Mouse (Mus musculus): ENCODE data around the gene Gm12248. TPM values are rescaled to one million over a fixed set of nuclear protein-coding genes. Genes with fewer than 3 reads are reported as not detected.

The Gm12248 gene
- polyA plus RNA-seq (2014; fragmentation: Nextera tagmentation; extraction: Ambion mirVana) = not detected in 2 replicates

DNA sequence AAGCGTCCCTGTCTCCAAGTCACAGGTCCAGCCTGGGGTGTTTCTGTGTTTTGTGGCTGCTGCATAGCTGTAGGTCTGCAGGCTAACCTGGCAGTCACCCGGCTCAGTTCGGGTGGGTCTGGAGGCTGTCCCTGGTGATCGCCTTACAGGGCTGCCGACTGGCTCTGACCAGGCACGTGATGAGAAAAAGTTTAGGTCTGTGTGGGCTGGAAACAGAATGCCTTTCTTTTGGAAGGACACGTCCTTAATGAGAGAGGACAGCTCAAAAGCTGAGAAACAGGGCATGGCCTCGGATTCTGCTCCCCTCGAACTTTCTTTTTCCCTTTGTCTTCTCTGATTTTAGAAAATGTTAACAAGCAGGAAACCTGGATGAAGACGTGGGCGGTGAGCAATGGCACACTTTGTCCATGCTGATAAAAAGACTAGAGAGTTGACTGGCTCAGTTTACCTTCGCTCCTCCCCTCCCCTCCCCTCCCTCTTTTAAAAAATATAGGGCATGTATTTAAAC lies at the start of gene Gm12248:
Gene Gm12248 (minus strand): TSS at position 114 of the 508 bp plus-strand sequence.
- Histone ChIP-seq H3K4me3 (ENCODE audit: low read length) (peak within 1 kb of the TSS; percentile 14; the same call in 1 of the 2 replicates), H3K9me3 (ENCODE audit: control insufficient read depth, low read length) (no peaks in the 10 kb centered on the region), H3K4me2 (replicated peaks; ENCODE audit: low read depth, low read length) (peak within 1 kb of the TSS; percentile 32), H3K9ac (ENCODE audit: low read depth, low read length) (peak within 1 kb of the TSS; percentile 23), H3K36me3 (ENCODE audit: control insufficient read depth, insufficient read depth, low read length) (no peaks in the 10 kb centered on the region), H3K27ac (ENCODE audit: low read depth, low read length) (no peak within 1 kb of the TSS), H3K27me3 (ENCODE audit: control insufficient read depth, insufficient read depth, low read length) (0 out of 2 replicates have a peak, but pooled peaks cover 2% of the 10 kb centered on the region), H3K4me1 (ENCODE audit: control insufficient read depth, insufficient read depth, low read length) (peaks cover 14% of the 10 kb centered on the region)
- WGBS = 15% methylated on average over 12 of the region's 12 CpGs
- peak; percentile 74 for ATAC-seq (ENCODE audit: low FRiP score, low TSS enrichment)

DNA sequence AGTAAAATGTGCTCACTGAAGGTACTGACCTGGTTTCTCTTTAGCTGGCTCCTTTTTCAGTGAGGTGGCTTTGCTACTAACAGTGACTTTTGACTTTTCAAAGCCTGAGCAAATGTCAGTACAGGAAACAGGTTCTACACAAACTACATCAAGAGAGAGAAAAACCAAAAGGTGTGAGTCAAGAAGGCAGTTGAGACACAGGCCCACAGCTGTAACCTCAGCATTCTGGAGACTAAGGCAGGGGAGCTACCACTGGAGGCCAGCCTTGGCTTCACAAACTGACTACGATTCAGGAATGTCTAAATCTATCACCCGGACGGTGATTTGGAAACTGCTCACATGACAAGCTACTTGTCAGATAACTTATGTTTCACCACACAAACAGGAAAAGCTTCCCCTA lies 46.5 kb upstream of the Gm12248 start:
- Histone ChIP-seq H3K4me1 (ENCODE audit: control insufficient read depth, insufficient read depth, low read length) (no peaks in the 10 kb centered on the region), H3K4me2 (replicated peaks; ENCODE audit: low read depth, low read length) (no peak overlapping the region), H3K9me3 (ENCODE audit: control insufficient read depth, low read length) (no peaks in the 10 kb centered on the region), H3K9ac (ENCODE audit: low read depth, low read length) (no peak overlapping the region), H3K36me3 (ENCODE audit: control insufficient read depth, insufficient read depth, low read length) (peaks cover 89% of the 10 kb centered on the region), H3K4me3 (ENCODE audit: low read length) (no peak overlapping the region), H3K27ac (ENCODE audit: low read depth, low read length) (no peak overlapping the region), H3K27me3 (ENCODE audit: control insufficient read depth, insufficient read depth, low read length) (no peaks in the 10 kb centered on the region)
- no peak for ATAC-seq (ENCODE audit: low FRiP score, low TSS enrichment)
- 90% methylated on average over 3 of the region's 3 CpGs for WGBS

DNA sequence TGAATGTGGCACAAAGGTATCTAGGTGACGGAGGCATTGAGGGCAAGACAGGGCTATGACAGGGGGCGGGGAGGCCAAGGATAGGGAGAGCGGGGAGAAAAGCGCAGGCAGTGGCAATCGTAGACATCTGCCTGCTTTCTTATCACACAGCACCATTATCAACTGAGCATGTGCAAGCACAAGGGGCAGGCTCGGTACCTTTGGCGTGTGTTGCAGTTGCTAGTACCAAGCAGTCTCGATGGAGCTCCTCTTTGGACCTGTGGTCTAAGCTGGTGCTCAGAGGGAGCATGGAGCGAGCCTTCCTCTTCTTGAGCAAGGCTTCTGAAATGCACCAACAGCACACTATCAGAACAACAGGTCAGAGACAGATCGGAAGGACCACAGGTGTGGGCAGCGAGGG lies 45.9 kb upstream of the Gm12248 start:
- H3K9ac ChIP-seq (ENCODE audit: low read depth, low read length) = no peak overlapping the region
- 96% methylated on average over 11 of the region's 11 CpGs for WGBS
- no peaks in the 10 kb centered on the region for H3K4me1 ChIP-seq (ENCODE audit: control insufficient read depth, insufficient read depth, low read length)
- H3K27ac ChIP-seq (ENCODE audit: low read depth, low read length) = no peak overlapping the region
- H3K4me3 ChIP-seq (ENCODE audit: low read length) = no peak overlapping the region
- ATAC-seq (ENCODE audit: low FRiP score, low TSS enrichment) = no peak
- H3K4me2 ChIP-seq (replicated peaks; ENCODE audit: low read depth, low read length) = no peak overlapping the region
- peaks cover 89% of the 10 kb centered on the region for H3K36me3 ChIP-seq (ENCODE audit: control insufficient read depth, insufficient read depth, low read length)
- no peaks in the 10 kb centered on the region for H3K9me3 ChIP-seq (ENCODE audit: control insufficient read depth, low read length)
- no peaks in the 10 kb centered on the region for H3K27me3 ChIP-seq (ENCODE audit: control insufficient read depth, insufficient read depth, low read length)

DNA sequence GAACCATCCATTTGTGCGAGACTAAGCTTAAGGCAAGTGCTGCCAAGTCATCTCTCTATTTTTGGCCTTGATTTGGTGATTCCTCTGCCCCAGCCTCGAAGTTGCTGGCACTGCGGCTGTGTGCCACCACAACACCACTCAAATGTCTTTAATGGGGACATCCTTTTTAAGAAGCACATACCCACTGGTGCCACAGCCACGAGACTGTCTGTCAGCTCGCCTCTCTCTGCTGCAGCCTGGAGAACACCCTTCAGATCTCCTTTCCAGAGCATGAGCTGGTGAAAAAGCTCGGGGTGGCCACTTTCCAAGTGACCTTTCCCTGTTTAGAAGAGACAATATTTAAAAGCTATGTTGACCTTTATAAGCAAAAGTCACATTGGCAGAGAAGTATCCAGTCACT lies 43.7 kb upstream of the Gm12248 start:
- WGBS = 96% methylated on average over 6 of the region's 6 CpGs
- no peak overlapping the region for H3K9ac ChIP-seq (ENCODE audit: low read depth, low read length)
- H3K9me3 ChIP-seq (ENCODE audit: control insufficient read depth, low read length) = no peaks in the 10 kb centered on the region
- peaks cover 93% of the 10 kb centered on the region for H3K36me3 ChIP-seq (ENCODE audit: control insufficient read depth, insufficient read depth, low read length)
- no peaks in the 10 kb centered on the region for H3K27me3 ChIP-seq (ENCODE audit: control insufficient read depth, insufficient read depth, low read length)
- no peak overlapping the region for H3K27ac ChIP-seq (ENCODE audit: low read depth, low read length)
- H3K4me3 ChIP-seq (ENCODE audit: low read length) = no peak overlapping the region
- H3K4me2 ChIP-seq (replicated peaks; ENCODE audit: low read depth, low read length) = no peak overlapping the region
- ATAC-seq (ENCODE audit: low FRiP score, low TSS enrichment) = no peak
- no peaks in the 10 kb centered on the region for H3K4me1 ChIP-seq (ENCODE audit: control insufficient read depth, insufficient read depth, low read length)

DNA sequence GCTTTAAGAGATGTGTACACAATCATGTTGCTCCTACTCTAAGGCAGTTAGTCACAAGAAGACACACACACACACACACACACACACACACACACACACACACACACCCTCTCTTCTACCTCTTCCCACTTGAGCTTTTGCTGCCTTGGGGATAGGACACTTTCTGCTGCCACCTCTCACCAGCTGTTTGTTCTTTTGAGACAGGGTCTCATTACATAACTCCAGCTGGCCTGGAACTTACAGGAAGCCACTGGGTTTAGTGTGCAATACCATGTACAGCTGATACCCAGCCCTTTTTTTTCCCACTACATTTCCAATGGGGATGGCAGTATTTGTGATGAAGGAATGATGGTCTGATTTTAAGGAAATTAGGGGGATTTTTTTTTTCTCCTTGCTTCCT lies 42.4 kb upstream of the Gm12248 start:
- ATAC-seq (ENCODE audit: low FRiP score, low TSS enrichment) = no peak
- H3K9ac ChIP-seq (ENCODE audit: low read depth, low read length) = no peak overlapping the region
- H3K4me1 ChIP-seq (ENCODE audit: control insufficient read depth, insufficient read depth, low read length) = no peaks in the 10 kb centered on the region
- no peak overlapping the region for H3K4me3 ChIP-seq (ENCODE audit: low read length)
- H3K4me2 ChIP-seq (replicated peaks; ENCODE audit: low read depth, low read length) = no peak overlapping the region
- no peaks in the 10 kb centered on the region for H3K27me3 ChIP-seq (ENCODE audit: control insufficient read depth, insufficient read depth, low read length)
- peaks cover 91% of the 10 kb centered on the region for H3K36me3 ChIP-seq (ENCODE audit: control insufficient read depth, insufficient read depth, low read length)
- H3K9me3 ChIP-seq (ENCODE audit: control insufficient read depth, low read length) = no peaks in the 10 kb centered on the region
- no peak overlapping the region for H3K27ac ChIP-seq (ENCODE audit: low read depth, low read length)

DNA sequence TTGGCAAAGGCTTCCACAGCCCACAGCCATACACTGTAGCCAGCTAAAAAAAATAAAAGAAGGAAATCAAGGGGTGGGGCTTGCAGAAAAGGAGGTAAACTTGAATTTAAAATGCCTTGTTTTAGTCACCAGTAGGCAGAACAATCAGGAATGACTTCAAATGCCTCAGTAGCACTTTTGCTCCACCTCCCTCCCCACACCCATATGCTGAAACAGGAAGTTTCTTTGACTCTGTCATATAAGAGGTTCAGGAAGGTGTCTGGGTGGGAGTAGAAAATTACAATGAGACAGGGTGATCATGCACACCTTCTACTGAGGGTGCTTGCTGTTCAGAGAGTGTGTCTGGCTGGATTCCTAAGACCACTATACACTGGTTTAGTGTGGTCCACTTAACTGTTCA lies 41.9 kb upstream of the Gm12248 start:
- no peak for ATAC-seq (ENCODE audit: low FRiP score, low TSS enrichment)
- Histone ChIP-seq H3K27me3 (ENCODE audit: control insufficient read depth, insufficient read depth, low read length) (no peaks in the 10 kb centered on the region), H3K9ac (ENCODE audit: low read depth, low read length) (no peak overlapping the region), H3K27ac (ENCODE audit: low read depth, low read length) (no peak overlapping the region), H3K36me3 (ENCODE audit: control insufficient read depth, insufficient read depth, low read length) (peaks cover 91% of the 10 kb centered on the region), H3K4me1 (ENCODE audit: control insufficient read depth, insufficient read depth, low read length) (no peaks in the 10 kb centered on the region), H3K4me2 (replicated peaks; ENCODE audit: low read depth, low read length) (no peak overlapping the region), H3K9me3 (ENCODE audit: control insufficient read depth, low read length) (no peaks in the 10 kb centered on the region), H3K4me3 (ENCODE audit: low read length) (no peak overlapping the region)

DNA sequence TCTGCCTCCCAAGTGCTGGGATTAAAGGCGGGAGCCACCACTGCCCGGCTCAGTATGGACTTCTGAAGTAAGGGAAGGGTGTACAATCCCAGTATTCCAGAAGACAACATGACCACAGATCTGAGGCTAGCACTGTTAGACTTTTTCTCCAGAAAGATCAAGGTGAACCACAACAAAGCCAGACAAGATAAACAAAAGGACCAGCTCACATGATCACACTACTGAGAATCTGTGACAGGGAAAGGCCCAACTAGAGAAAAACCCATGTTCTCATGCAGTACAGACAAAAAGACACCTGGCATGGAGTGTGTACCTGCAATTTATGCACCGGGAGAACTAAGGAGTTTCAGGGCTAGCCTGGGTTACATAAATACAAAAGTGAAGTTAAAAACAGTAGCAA lies 39.1 kb upstream of the Gm12248 start:
- Histone ChIP-seq H3K4me3 (ENCODE audit: low read length) (no peak overlapping the region), H3K9ac (ENCODE audit: low read depth, low read length) (no peak overlapping the region), H3K4me2 (replicated peaks; ENCODE audit: low read depth, low read length) (no peak overlapping the region), H3K4me1 (ENCODE audit: control insufficient read depth, insufficient read depth, low read length) (no peaks in the 10 kb centered on the region), H3K27ac (ENCODE audit: low read depth, low read length) (no peak overlapping the region), H3K36me3 (ENCODE audit: control insufficient read depth, insufficient read depth, low read length) (peaks cover 87% of the 10 kb centered on the region), H3K27me3 (ENCODE audit: control insufficient read depth, insufficient read depth, low read length) (no peaks in the 10 kb centered on the region), H3K9me3 (ENCODE audit: control insufficient read depth, low read length) (no peaks in the 10 kb centered on the region)
- WGBS = 95% methylated on average over 3 of the region's 3 CpGs
- no peak for ATAC-seq (ENCODE audit: low FRiP score, low TSS enrichment)

DNA sequence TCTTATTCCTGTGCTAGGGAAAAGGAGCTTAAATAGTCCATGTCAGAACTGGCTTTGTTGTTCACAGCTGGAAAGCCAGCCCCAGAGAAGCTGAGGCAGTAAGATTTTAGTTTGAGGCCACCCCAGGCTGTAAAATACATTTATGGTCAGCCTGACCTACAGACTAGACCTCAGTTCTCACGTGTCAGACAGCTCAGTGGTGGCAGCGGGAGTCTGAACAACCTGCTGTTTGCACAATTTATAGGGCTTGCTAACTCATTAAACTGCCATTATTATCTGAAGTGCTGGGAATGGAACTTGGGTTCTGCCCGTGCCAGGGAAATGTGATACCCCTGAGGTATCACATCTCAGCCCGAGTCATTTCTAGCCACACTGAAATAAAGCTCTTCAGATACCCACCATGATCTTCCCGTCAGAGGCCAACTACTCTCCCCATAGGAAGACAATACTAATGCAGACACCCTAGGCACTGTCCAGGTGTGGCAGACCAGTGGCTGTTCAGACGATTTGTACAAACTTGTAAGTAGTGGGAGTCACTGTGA lies 36.4 kb upstream of the Gm12248 start:
- H3K36me3 ChIP-seq (ENCODE audit: control insufficient read depth, insufficient read depth, low read length) = peaks cover 87% of the 10 kb centered on the region
- no peaks in the 10 kb centered on the region for H3K27me3 ChIP-seq (ENCODE audit: control insufficient read depth, insufficient read depth, low read length)
- no peak overlapping the region for H3K4me3 ChIP-seq (ENCODE audit: low read length)
- H3K4me2 ChIP-seq (replicated peaks; ENCODE audit: low read depth, low read length) = no peak overlapping the region
- no peaks in the 10 kb centered on the region for H3K9me3 ChIP-seq (ENCODE audit: control insufficient read depth, low read length)
- H3K4me1 ChIP-seq (ENCODE audit: control insufficient read depth, insufficient read depth, low read length) = no peaks in the 10 kb centered on the region
- no peak overlapping the region for H3K27ac ChIP-seq (ENCODE audit: low read depth, low read length)
- H3K9ac ChIP-seq (ENCODE audit: low read depth, low read length) = no peak overlapping the region
- 16% methylated on average over 6 of the region's 6 CpGs for WGBS
- ATAC-seq (ENCODE audit: low FRiP score, low TSS enrichment) = peak; percentile 88

DNA sequence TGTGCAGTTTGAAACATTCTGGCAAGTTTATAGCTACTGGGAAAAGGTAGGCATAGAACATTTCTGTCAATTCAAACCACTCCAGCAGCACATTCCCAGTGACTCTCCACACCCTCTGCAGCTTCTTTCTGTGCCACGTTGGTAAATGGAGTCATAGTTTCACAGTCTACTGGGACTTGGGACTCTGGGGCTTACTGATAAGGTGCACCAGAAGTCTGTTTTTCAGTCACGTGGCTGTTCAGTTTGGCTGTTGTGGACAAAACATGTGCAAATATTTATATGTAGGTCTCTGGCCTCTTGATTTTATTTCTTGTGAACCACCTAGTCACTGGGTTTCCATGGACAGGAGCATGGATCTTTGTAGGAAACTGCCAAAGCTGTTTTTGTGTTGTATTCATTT lies 34.6 kb upstream of the Gm12248 start:
- WGBS = 84% methylated on average over 2 of the region's 2 CpGs
- no peaks in the 10 kb centered on the region for H3K4me1 ChIP-seq (ENCODE audit: control insufficient read depth, insufficient read depth, low read length)
- no peaks in the 10 kb centered on the region for H3K9me3 ChIP-seq (ENCODE audit: control insufficient read depth, low read length)
- no peak overlapping the region for H3K4me3 ChIP-seq (ENCODE audit: low read length)
- peaks cover 91% of the 10 kb centered on the region for H3K36me3 ChIP-seq (ENCODE audit: control insufficient read depth, insufficient read depth, low read length)
- H3K27ac ChIP-seq (ENCODE audit: low read depth, low read length) = no peak overlapping the region
- H3K27me3 ChIP-seq (ENCODE audit: control insufficient read depth, insufficient read depth, low read length) = no peaks in the 10 kb centered on the region
- H3K9ac ChIP-seq (ENCODE audit: low read depth, low read length) = no peak overlapping the region
- no peak overlapping the region for H3K4me2 ChIP-seq (replicated peaks; ENCODE audit: low read depth, low read length)
- ATAC-seq (ENCODE audit: low FRiP score, low TSS enrichment) = no peak

All from kidney, embryonic 14.5 days (tissue).